Mouse (Mus musculus) limb, embryonic 10.5 days (tissue): ENCODE results near the gene Rpl11. TPM values are rescaled to one million over a fixed set of nuclear protein-coding genes. Genes with fewer than 3 reads are reported as not detected.
A peak's percentile ranks its signal among the peaks of the same experiment; 100 is the strongest.
"Not testable (repeated sequence)": the region's sequence is repeated elsewhere in the genome, so short reads cannot be mapped to it uniquely, and the experiment has no call there.

ENCODE experiments used
- DNase-seq: peaks from one replicate; pipeline ENCODE4 v3.0.0-alpha.2; 2017; ENCODE audit warnings: low spot score
- H3K27ac ChIP-seq: fragments of 300-500 bp; sonication (generic); 2 replicates; pipeline ENCODE4 v1.5.1; 2016; ENCODE audit warnings: mild to moderate bottlenecking
- H3K27me3 ChIP-seq: fragments of 300-500 bp; sonication (generic); 2 replicates; pipeline ENCODE4 v1.6.1; 2016; ENCODE audit warnings: low read depth, mild to moderate bottlenecking; ENCODE audit not compliant: poor library complexity, severe bottlenecking
- H3K36me3 ChIP-seq: fragments of 300-500 bp; sonication (generic); 2 replicates; pipeline ENCODE4 v1.6.1; 2016; ENCODE audit warnings: mild to moderate bottlenecking, moderate library complexity
- H3K4me1 ChIP-seq: fragments of 300-500 bp; sonication (generic); 2 replicates; pipeline ENCODE4 v1.6.1; 2016
- H3K4me3 ChIP-seq: fragments of 300-500 bp; sonication (generic); 2 replicates; pipeline ENCODE4 v1.5.1; 2016; ENCODE audit warnings: mild to moderate bottlenecking, moderate library complexity
- H3K9me3 ChIP-seq: fragments of 300-500 bp; sonication (generic); replicated peaks from 2 replicates; pipeline ENCODE4 v1.6.1; 2016; ENCODE audit warnings: mild to moderate bottlenecking
- WGBS: fragments of 180-500 bp; shearing (Covaris S2); methylation state at CpG from one replicate; pipeline ENCODE4 v1.1.7; 2016; 5-methylcytosine and 5-hydroxymethylcytosine counted together
- polyA plus RNA-seq: library from polyadenylated mRNA; unstranded; fragments of >200 nt; fragmentation: Nextera tagmentation; extraction: Ambion mirVana; gene quantifications from 2 replicates; pipeline ENCODE4 v1.2.1, GENCODE M21; 2016

Rpl11 gene
- polyA plus RNA-seq, 1 experiment from 2014 or later, result 510 TPM

DNA sequence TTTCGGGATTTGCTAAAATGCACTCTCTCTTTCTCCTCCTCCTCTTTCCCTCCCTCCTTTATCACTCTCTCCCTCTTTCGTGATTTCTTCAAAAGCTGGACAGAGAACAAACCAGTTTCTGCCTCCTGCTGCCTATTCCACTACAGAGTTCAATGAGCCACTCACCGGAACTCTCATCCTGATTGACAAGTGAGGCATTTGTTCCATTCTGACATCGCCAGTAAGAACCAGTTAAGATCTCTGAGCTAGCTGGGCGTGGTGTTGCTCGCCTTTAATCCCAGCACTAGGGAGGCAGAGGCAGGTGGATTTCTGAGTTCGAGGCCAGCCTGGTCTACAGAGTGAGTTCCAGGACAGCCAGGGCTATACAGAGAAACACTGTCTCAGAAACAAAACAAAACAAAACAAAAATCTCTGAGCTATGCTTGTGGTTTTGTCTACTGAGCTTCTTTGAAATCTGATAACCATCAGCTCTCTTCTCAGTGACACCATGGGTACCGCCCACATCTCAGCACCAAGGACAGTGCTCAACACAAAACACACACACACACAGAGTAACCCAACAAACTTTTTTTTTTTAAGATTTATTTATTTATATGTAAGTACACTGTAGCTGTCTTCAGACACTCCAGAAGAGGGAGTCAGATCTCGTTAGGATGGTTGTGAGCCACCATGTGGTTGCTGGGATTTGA, 6.7 kb upstream of the Rpl11 start:
- not testable (repeated sequence) for DNase-seq

GRCm38 (mm10) chr4:136057916-136058315, 4.7 kb upstream of the Rpl11 start:
- DNase-seq, result no peak
- no peaks in the 10 kb centered on the region for H3K27me3 ChIP-seq
- H3K27ac ChIP-seq, result no peak overlapping the region
- H3K4me3 ChIP-seq, result no peak overlapping the region
- H3K4me1 ChIP-seq, result no peaks in the 10 kb centered on the region
- no peaks in the 10 kb centered on the region for H3K9me3 ChIP-seq
- WGBS, result 91% methylated on average over 5 of the region's 5 CpGs
- no peaks in the 10 kb centered on the region for H3K36me3 ChIP-seq

More for the DNA sequence above, 6.7 kb upstream of the Rpl11 start:
- H3K4me3 ChIP-seq, H3K36me3 ChIP-seq, H3K27me3 ChIP-seq, H3K27ac ChIP-seq, H3K4me1 ChIP-seq, H3K9me3 ChIP-seq: not testable (repeated sequence)
- 65% methylated on average over 9 of the region's 9 CpGs for WGBS

- H3K4me3 ChIP-seq, result no peak overlapping the region
- no peak overlapping the region for H3K27ac ChIP-seq
- peaks cover 11% of the 10 kb centered on the region for H3K4me1 ChIP-seq
- peaks cover 14% of the 10 kb centered on the region for H3K36me3 ChIP-seq
- no peak for DNase-seq
- WGBS, result 59% methylated on average over 1 of the region's 1 CpGs
- no peaks in the 10 kb centered on the region for H3K9me3 ChIP-seq
- no peaks in the 10 kb centered on the region for H3K27me3 ChIP-seq
Measured at GRCm38 (mm10) chr4:136056030-136056429, 2.8 kb upstream of the Rpl11 start.

DNA sequence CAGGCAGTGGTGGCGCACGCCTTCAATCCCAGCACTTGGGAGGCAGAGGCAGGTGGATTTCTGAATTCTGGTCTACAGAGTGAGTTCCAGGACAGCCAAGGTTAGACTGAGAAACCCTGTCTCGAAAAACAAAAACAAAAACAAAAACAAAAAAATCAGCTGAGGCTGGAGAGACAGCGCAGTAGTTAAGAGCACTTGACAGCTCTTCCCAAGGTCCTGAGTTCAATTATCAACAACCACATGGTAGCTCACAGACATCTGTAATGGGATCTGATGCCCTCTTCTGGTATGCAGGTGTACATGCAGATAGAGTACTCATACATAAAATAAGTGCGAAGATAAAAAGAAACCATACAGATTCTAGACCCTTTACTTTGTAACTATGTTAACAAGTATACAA, 615 bp upstream of the Rpl11 start:
- Histone ChIP-seq H3K27me3 (no peaks in the 10 kb centered on the region), H3K4me1 (peaks cover 19% of the 10 kb centered on the region), H3K4me3 (peak overlapping the region; percentile 92; the same call in 1 of the 2 replicates), H3K27ac (no peak overlapping the region), H3K9me3 (no peaks in the 10 kb centered on the region), H3K36me3 (peaks cover 35% of the 10 kb centered on the region)
- no peak for DNase-seq
- WGBS, result 76% methylated on average over 5 of the region's 5 CpGs

DNA sequence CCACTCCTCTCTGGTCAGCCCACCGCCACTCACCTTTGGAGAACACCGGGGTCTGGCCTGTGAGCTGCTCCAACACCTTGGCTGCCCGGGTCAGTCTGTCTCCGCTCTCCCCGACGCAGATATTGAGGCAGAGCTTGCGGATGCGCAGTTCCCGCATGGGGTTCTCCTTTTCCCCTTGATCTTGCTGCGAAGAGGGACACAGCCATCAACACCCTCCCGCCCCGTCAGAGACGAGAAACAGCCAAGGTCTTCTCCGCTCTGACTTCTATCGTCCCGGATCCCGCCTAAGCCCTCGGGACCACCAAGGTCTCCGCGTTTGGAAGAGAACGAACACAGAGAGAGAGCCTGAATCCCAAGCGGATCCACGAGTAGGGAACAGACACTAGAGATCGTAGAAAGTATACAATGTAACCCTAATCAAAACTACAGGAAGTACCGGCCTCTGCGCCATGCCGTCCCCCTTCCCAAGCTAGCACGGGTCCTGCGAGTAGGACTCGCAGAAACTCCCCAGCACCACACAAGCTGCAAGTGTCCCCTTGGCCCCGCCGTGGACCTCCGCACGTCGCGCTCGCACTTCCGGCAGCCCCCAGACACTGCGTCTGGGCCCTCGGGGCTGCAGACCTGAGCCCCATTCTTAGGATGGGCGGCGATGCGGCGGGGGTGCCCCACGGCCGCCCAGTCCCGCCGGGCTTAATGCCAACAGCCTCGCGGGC, 538 bp downstream of the Rpl11 start:
- H3K4me3 ChIP-seq, result peak overlapping the region; percentile 92
- peaks cover 47% of the 10 kb centered on the region for H3K36me3 ChIP-seq
- DNase-seq, result no peak
- H3K27me3 ChIP-seq, result no peaks in the 10 kb centered on the region
- H3K4me1 ChIP-seq, result peaks cover 30% of the 10 kb centered on the region
- H3K9me3 ChIP-seq, result no peaks in the 10 kb centered on the region
- WGBS, result under 1% methylated on average over 50 of the region's 50 CpGs
- peak overlapping the region; percentile 98 for H3K27ac ChIP-seq

GRCm38 (mm10) chr4:136052060-136052459, 1.2 kb downstream of the Rpl11 start:
- Histone ChIP-seq H3K27ac (peak overlapping the region; percentile 98), H3K36me3 (peaks cover 53% of the 10 kb centered on the region)

GRCm38 (mm10) chr4:136050226-136050625, 3.0 kb downstream of the Rpl11 start:
- H3K9me3 ChIP-seq, result no peaks in the 10 kb centered on the region
- 94% methylated on average over 6 of the region's 6 CpGs for WGBS
- H3K27ac ChIP-seq, result no peak overlapping the region
- H3K27me3 ChIP-seq, result no peaks in the 10 kb centered on the region
- H3K36me3 ChIP-seq, result peaks cover 71% of the 10 kb centered on the region
- DNase-seq, result no peak
- peaks cover 34% of the 10 kb centered on the region for H3K4me1 ChIP-seq
- H3K4me3 ChIP-seq, result peak overlapping the region; percentile 92

More at GRCm38 (mm10) chr4:136052060-136052459, 1.2 kb downstream of the Rpl11 start:
- H3K27me3 ChIP-seq, result no peaks in the 10 kb centered on the region
- peak overlapping the region; percentile 92 for H3K4me3 ChIP-seq
- DNase-seq, result no peak
- H3K4me1 ChIP-seq, result peaks cover 32% of the 10 kb centered on the region
- no peaks in the 10 kb centered on the region for H3K9me3 ChIP-seq
- WGBS, result 9% methylated on average over 3 of the region's 3 CpGs

DNA sequence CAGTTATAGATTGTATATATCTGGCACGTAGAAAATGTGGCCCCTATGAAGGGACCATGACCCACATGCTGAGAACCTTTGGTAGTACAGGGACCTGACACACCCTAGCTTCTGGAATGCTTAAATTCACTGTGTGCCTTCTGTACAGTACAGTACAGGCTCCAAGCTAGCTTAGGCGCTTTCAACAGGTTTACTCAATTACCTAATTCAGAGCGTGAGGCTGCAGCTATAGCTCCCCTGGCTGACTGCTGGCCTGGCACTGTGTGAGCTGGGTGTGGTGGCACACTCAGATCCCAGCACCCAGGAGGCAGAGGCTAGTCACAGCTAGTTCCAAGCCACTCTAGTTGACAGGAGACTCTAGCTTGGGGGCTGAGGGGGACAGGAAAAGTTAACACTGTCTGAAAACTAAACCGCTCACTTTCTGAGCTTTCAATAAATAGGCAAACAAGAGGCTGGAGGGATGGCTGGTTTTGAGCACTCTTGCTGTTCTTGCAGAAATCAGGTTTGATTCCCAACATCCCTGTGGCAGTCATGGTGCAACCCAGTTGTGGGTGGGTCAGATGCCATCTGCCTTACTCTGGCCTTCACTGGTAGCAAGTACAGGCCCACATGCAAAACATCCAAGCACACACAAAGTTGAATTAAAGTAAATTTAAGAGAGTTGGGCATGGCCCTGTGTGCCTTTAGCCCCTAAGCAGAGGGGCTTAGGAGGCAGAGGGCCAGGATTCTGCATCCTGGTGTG, 4.8 kb downstream of the Rpl11 start:
- WGBS, result 72% methylated on average over 4 of the region's 4 CpGs
- H3K4me3 ChIP-seq, result no peak overlapping the region
- no peak overlapping the region for H3K27ac ChIP-seq
- H3K9me3 ChIP-seq, result no peaks in the 10 kb centered on the region
- peaks cover 88% of the 10 kb centered on the region for H3K36me3 ChIP-seq
- H3K27me3 ChIP-seq, result no peaks in the 10 kb centered on the region
- H3K4me1 ChIP-seq, result peaks cover 34% of the 10 kb centered on the region
- DNase-seq, result no peak

GRCm38 (mm10) chr4:136047626-136048025, 5.6 kb downstream of the Rpl11 start:
- Histone ChIP-seq H3K9me3 (no peaks in the 10 kb centered on the region), H3K27ac (no peak overlapping the region), H3K4me1 (peaks cover 34% of the 10 kb centered on the region), H3K36me3 (peaks cover 90% of the 10 kb centered on the region), H3K27me3 (no peaks in the 10 kb centered on the region), H3K4me3 (no peak overlapping the region)
- DNase-seq, result no peak
- 43% methylated on average over 4 of the region's 4 CpGs for WGBS

DNA sequence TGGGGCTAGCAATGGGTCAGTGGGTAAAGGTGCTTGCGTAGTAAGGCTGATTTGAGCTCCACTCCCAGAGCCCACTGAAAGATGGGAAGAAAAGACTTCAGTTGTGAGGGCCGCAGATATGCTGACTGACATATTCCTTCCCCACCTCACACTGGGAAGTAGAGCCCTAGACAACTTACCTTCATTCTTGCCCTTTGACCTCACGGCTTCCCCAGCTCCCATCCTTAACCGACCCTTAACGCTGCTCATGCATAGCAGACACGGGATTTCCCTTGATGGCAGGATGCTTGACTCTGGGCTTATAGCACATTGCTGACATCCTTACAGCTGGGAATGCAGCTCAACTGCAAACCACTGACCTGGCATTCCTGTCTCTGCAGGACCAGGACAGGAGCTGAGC, 6.3 kb downstream of the Rpl11 start:
- Histone ChIP-seq H3K4me1 (peaks cover 31% of the 10 kb centered on the region), H3K9me3 (no peaks in the 10 kb centered on the region), H3K4me3 (no peak overlapping the region), H3K27me3 (no peaks in the 10 kb centered on the region), H3K36me3 (peaks cover 85% of the 10 kb centered on the region), H3K27ac (0 out of 2 replicates have a peak overlapping the region, but pooled peaks have one; percentile 44)
- DNase-seq, result no peak
- 79% methylated on average over 6 of the region's 6 CpGs for WGBS

DNA sequence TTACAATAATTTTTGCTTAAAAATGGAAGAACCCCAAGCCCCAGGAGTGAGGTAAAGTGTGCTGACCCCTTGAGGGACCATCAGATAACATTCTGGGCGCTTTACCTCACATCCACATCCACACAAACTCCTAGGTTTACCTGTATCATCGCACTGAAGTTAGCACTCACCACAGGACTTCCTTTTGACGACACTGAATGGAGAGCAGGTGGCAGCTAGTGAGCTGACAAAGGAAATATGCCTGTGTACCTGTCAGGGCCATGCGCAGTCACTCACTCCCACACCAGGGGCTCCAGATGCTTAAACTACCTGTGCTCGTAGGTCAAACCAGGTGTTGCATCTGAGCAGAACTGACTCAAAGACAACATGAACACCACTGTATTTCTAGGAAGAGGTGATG, 8.1 kb downstream of the Rpl11 start:
- peaks cover 15% of the 10 kb centered on the region for H3K4me1 ChIP-seq
- no peak overlapping the region for H3K27ac ChIP-seq
- H3K36me3 ChIP-seq, result peaks cover 67% of the 10 kb centered on the region
- no peaks in the 10 kb centered on the region for H3K27me3 ChIP-seq
- H3K4me3 ChIP-seq, result no peak overlapping the region
- 87% methylated on average over 5 of the region's 5 CpGs for WGBS
- no peaks in the 10 kb centered on the region for H3K9me3 ChIP-seq
- no peak for DNase-seq

DNA sequence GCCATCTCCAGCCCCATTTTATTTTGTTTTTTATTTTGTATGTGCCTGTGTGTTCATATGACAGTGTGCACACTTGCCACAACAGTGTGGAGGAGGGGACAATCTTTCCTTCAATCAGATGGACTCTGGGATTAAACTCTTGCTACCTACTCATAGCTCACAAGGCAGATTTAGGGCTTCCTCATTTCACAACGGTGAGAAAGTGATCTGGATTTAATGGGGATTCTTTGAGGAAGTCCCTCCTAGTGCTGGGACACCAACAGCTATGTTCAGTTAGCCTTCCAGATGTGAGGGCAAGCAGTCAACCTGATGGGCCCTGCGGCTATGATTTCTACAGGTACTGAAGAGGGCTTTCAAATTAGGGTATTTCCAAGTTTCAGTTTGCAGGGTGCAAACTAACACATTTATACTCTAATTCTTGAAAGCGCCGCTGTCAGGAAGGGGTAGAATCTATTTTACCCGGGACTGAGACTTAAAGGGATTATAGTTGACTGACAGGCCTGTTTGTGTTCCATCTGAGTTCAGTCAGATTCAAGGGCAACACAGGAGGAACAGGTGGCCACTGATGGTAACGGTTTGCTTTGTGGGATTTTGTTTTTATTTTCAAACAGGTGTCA, 9.3 kb downstream of the Rpl11 start:
- 90% methylated on average over 6 of the region's 6 CpGs for WGBS
- H3K4me3 ChIP-seq, result no peak overlapping the region
- peaks cover 55% of the 10 kb centered on the region for H3K36me3 ChIP-seq
- H3K27me3 ChIP-seq, result no peaks in the 10 kb centered on the region
- no peak overlapping the region for H3K27ac ChIP-seq
- peaks cover 15% of the 10 kb centered on the region for H3K4me1 ChIP-seq
- DNase-seq, result no peak
- H3K9me3 ChIP-seq, result no peaks in the 10 kb centered on the region
